In the genomic region with DNA sequence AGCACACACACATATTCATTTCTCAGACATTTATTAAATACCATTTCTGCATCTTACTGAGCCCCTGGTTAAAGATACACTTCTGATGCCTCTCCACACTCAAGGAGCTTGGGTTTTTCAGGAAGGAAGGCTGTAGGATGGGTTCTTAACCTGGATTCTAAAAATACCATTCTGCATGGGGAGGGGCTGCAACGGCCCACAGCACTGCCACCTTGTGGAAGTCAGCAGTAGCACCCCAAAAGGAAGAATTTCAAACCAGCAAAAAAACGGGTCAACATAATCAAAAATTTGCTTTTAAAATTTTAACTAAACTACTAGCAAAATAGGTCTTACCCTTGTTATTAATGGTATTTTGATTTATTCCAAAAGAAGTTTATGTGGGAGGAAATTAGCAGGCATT, we compare ENCODE assay signal across 10 mouse cellular contexts. TPM values are rescaled to one million over a fixed set of nuclear protein-coding genes. Genes with fewer than 3 reads are reported as not detected.
A peak's percentile ranks its signal among the peaks of the same experiment; 100 is the strongest.
DNase-seq lines count a peak whose midpoint lies in the region; ATAC-seq and TF ChIP-seq lines count a peak whose summit lies in the region.
"Had no signal": no experiment of that assay in that cellular context is flagged by ENCODE, and none has a peak within 500 bp of the region (broad histone marks: within the 10 kb centered on the region; RNA-seq: fewer than 3 reads in every experiment).

No protein-coding gene starts in this region.

- dilution Hi-C loops in CH12.LX (cut with MboI; ENCODE audit: extremely low pct_ligation_motif_present, extremely low pct_unique_long_range_greater_than_20kb, low sequenced_read_pairs) = no loop called here

- TF ChIP-seq EP300 in CH12.LX (IDR thresholded peaks at IDR 0.05; ENCODE audit: low read length) = no peak

- intact Hi-C loops in left cerebral cortex, postnatal 10 days (cut with DNase I) = loop anchor here (5.0 kb wide), 1 partner anchor 972 kb away; no protein-coding TSS in a partner anchor
- intact Hi-C loops in gastrocnemius, postnatal 36 days (cut with DNase I) = no loop called here

- TF ChIP-seq CTCF in kidney, postnatal 0 days (IDR thresholded peaks at IDR 0.05; ENCODE audit: low read depth) = peak; percentile 76
- peak; percentile 68 to 69 for TF ChIP-seq CTCF in CH12.LX (conservative IDR thresholded peaks at IDR 0.05 in 1 of 2, IDR thresholded peaks at IDR 0.05 in 1 of 2; ENCODE audit: low read depth in 2 of 2, low read length in 2 of 2)

- H3K9ac ChIP-seq in kidney, postnatal 0 days (ENCODE audit: low read depth, low read length) = no peak overlapping the region
- no peak overlapping the region for H3K9ac ChIP-seq in kidney, embryonic 14.5 days (ENCODE audit: low read depth, low read length)
- H3K9ac ChIP-seq in CH12.LX (ENCODE audit: insufficient read depth, low read depth) = no peak overlapping the region
- H3K9ac ChIP-seq: limb, embryonic 13.5 days had no signal

- DNase-seq in kidney, postnatal 0 days (ENCODE audit: low spot score) = peak; percentile 27
- DNase-seq in A20 (ENCODE audit: low read depth, low spot score) (peak; percentile 17), CH12.LX (ENCODE audit: extremely low read depth) (peak; percentile 8)
- peak; percentile 14 for DNase-seq in embryo, embryonic 9.5 days (ENCODE audit: extremely low spot score)
- no peak for DNase-seq in ovary, postnatal 14 days (ENCODE audit: low spot score)
- DNase-seq in left cerebral cortex, postnatal 10 days (ENCODE audit: extremely low spot score in 1 of 2, low spot score in 2 of 2) = no peak
- DNase-seq in gastrocnemius, postnatal 36 days = no peak

- WGBS in kidney, postnatal 0 days = 35% methylated on average over 2 of the region's 2 CpGs
- WGBS in kidney, embryonic 14.5 days = 19% methylated on average over 2 of the region's 2 CpGs

- no peaks in the 10 kb centered on the region for H3K4me1 ChIP-seq in kidney, postnatal 0 days (replicated peaks; ENCODE audit: insufficient read depth, low read length)
- no peaks in the 10 kb centered on the region for H3K4me1 ChIP-seq in kidney, embryonic 14.5 days (ENCODE audit: control insufficient read depth, insufficient read depth, low read length)
- H3K4me1 ChIP-seq in CH12.LX (ENCODE audit: control insufficient read depth in 1 of 2, insufficient read depth in 2 of 2) = peaks cover 5 to 6% of the 10 kb centered on the region in 2 experiments

- H3K36me3 ChIP-seq in kidney, postnatal 0 days (ENCODE audit: insufficient read depth, low read length) = no peaks in the 10 kb centered on the region
- H3K36me3 ChIP-seq in kidney, embryonic 14.5 days (ENCODE audit: control insufficient read depth, insufficient read depth, low read length) = no peaks in the 10 kb centered on the region
- H3K36me3 ChIP-seq in CH12.LX (replicated peaks in 1 of 2; ENCODE audit: control insufficient read depth in 1 of 2, insufficient read depth in 1 of 2, low read length in 1 of 2) = no peaks in the 10 kb centered on the region
- H3K36me3 ChIP-seq: limb, embryonic 13.5 days had no signal

- H3K4me2 ChIP-seq in kidney, postnatal 0 days (ENCODE audit: low read length) = no peak overlapping the region
- H3K4me2 ChIP-seq in kidney, embryonic 14.5 days (replicated peaks; ENCODE audit: low read depth, low read length) = no peak overlapping the region
- no peak overlapping the region for H3K4me2 ChIP-seq in CH12.LX (ENCODE audit: insufficient read depth, low read depth, poor library complexity, severe bottlenecking)
- H3K4me2 ChIP-seq: limb, embryonic 13.5 days had no signal

- H3K27me3 ChIP-seq in kidney, postnatal 0 days (ENCODE audit: insufficient read depth, low read length) = no peaks in the 10 kb centered on the region
- no peaks in the 10 kb centered on the region for H3K27me3 ChIP-seq in kidney, embryonic 14.5 days (ENCODE audit: control insufficient read depth, insufficient read depth, low read length)
- H3K27me3 ChIP-seq in CH12.LX (replicated peaks) = no peaks in the 10 kb centered on the region
- H3K27me3 ChIP-seq: limb, embryonic 13.5 days had no signal

- no peak overlapping the region for H3K27ac ChIP-seq in kidney, postnatal 0 days
- H3K27ac ChIP-seq in kidney, embryonic 14.5 days (ENCODE audit: low read depth, low read length) = no peak overlapping the region
- no peak overlapping the region for H3K27ac ChIP-seq in CH12.LX (ENCODE audit: insufficient read depth, low read depth)
- H3K27ac ChIP-seq: limb, embryonic 13.5 days had no signal

- no peak for ATAC-seq in kidney, postnatal 0 days (replicated peaks; ENCODE audit: low FRiP score, low read depth)
- no peak for ATAC-seq in kidney, embryonic 14.5 days (ENCODE audit: low FRiP score, low TSS enrichment)

- in situ Hi-C loops in CH12.LX (cut with MboI; ENCODE audit: low pct_ligation_motif_present, low pct_unique_long_range_greater_than_20kb, low sequenced_read_pairs) = loop anchor here (25.0 kb wide), 3 partner anchors 387 to 962 kb away; no protein-coding TSS in a partner anchor

- TF ChIP-seq RAD21 in CH12.LX (IDR thresholded peaks at IDR 0.05; ENCODE audit: low read depth, low read length) = peak; percentile 35

- TF ChIP-seq POLR2A in CH12.LX (IDR thresholded peaks at IDR 0.05; ENCODE audit: low read depth, low read length) = no peak

- no peaks in the 10 kb centered on the region for H3K79me2 ChIP-seq in CH12.LX (replicated peaks; ENCODE audit: control insufficient read depth, extremely low read depth, insufficient read depth, poor library complexity, severe bottlenecking)

- no peak overlapping the region for H3K4me3 ChIP-seq in kidney, postnatal 0 days (replicated peaks; ENCODE audit: low read depth, low read length)
- no peak overlapping the region for H3K4me3 ChIP-seq in kidney, embryonic 14.5 days (ENCODE audit: low read length)
- no peak overlapping the region for H3K4me3 ChIP-seq in CH12.LX (replicated peaks in 1 of 3; ENCODE audit: low read depth in 2 of 3, low read length in 2 of 3, poor library complexity in 1 of 3)
- H3K4me3 ChIP-seq: erythroblast, embryonic 14.5 days; limb, embryonic 13.5 days had no signal

- no peaks in the 10 kb centered on the region for H3K9me3 ChIP-seq in kidney, postnatal 0 days (replicated peaks; ENCODE audit: low read length)
- no peaks in the 10 kb centered on the region for H3K9me3 ChIP-seq in kidney, embryonic 14.5 days (ENCODE audit: control insufficient read depth, low read length)
- H3K9me3 ChIP-seq in CH12.LX (replicated peaks; ENCODE audit: low read length) = no peaks in the 10 kb centered on the region
- H3K9me3 ChIP-seq: limb, embryonic 13.5 days had no signal

TF ChIP-seq in CH12.LX, 34 proteins besides CTCF, POLR2A, EP300 and RAD21:
- TF ChIP-seq ZNF384 (IDR thresholded peaks at IDR 0.05; ENCODE audit: low read depth, low read length) (peak; percentile 25; the same call in 1 of the 2 replicates), BHLHE40 (IDR thresholded peaks at IDR 0.05; ENCODE audit: low read depth, low read length) (no peak), PAX5 (IDR thresholded peaks at IDR 0.05; ENCODE audit: low read length) (no peak), SMC3 (IDR thresholded peaks at IDR 0.05; ENCODE audit: low read depth, low read length) (peak; percentile 49), MEF2A (IDR thresholded peaks at IDR 0.05; ENCODE audit: borderline replicate concordance, low read depth, low read length) (peak; percentile 83; the same call in 1 of the 2 replicates), MAZ (IDR thresholded peaks at IDR 0.05; ENCODE audit: low read depth, low read length) (peak; percentile 62; the same call in 1 of the 2 replicates)

RNA-seq across cellular contexts. Expression of gene Arsb, which starts 47.2 kb away (rescaled TPM):
- polyA plus RNA-seq in kidney, postnatal 0 days (2015; fragmentation: Nextera tagmentation; extraction: Ambion mirVana) = 11.4 and 11.9 TPM in 2 replicates
- 9.0 and 17.7 TPM in 2 replicates for polyA plus RNA-seq in kidney, embryonic 14.5 days (2014; fragmentation: Nextera tagmentation; extraction: Ambion mirVana)
- total RNA-seq in CH12.LX (2012; rRNA removed) = 1.0 TPM in 2 replicates
- 1.5 and 2.0 TPM in 2 replicates for total RNA-seq in CH12.LX (2014; rRNA removed)
- polyA plus RNA-seq in CH12.LX (2012; ENCODE audit: insufficient read length, low read depth) = 7.8 and 9.8 TPM in 2 replicates
- 10 to 100 TPM; 76.5 to 81.2 TPM for total RNA-seq in left cerebral cortex, postnatal 10 days (2021)
- 1 to 10 TPM; 3.4 to 3.5 TPM for total RNA-seq in gastrocnemius, postnatal 36 days (2021)

RNA-seq across cellular contexts. Expression of gene Dmgdh, which starts 50.0 kb away (rescaled TPM):
- polyA plus RNA-seq in kidney, postnatal 0 days (2015; fragmentation: Nextera tagmentation; extraction: Ambion mirVana) = 5.9 and 6.7 TPM in 2 replicates
- polyA plus RNA-seq in kidney, embryonic 14.5 days (2014; fragmentation: Nextera tagmentation; extraction: Ambion mirVana) = 0.13 and 0.28 TPM in 2 replicates
- not detected in 2 replicates for total RNA-seq in CH12.LX (2012; rRNA removed)
- total RNA-seq in CH12.LX (2014; rRNA removed) = 0.14 and 0.20 TPM in 2 replicates
- polyA plus RNA-seq in CH12.LX (2012; ENCODE audit: insufficient read length, low read depth) = 0.19 and 0.27 TPM in 2 replicates
- 1 to 10 TPM; 2.6 to 3.1 TPM for total RNA-seq in left cerebral cortex, postnatal 10 days (2021)
- not detected for total RNA-seq in gastrocnemius, postnatal 36 days (2021)
- polyA plus RNA-seq: erythroblast, embryonic 14.5 days; limb, embryonic 13.5 days had no signal

RNA-seq across cellular contexts. Expression of gene Bhmt2, which starts 50.1 kb away (rescaled TPM):
- polyA plus RNA-seq in kidney, postnatal 0 days (2015; fragmentation: Nextera tagmentation; extraction: Ambion mirVana) = 23.0 and 24.3 TPM in 2 replicates
- polyA plus RNA-seq in kidney, embryonic 14.5 days (2014; fragmentation: Nextera tagmentation; extraction: Ambion mirVana) = 0.66 and 0.96 TPM in 2 replicates
- not detected in 2 replicates for total RNA-seq in CH12.LX (2012; rRNA removed)
- not detected in 2 replicates for total RNA-seq in CH12.LX (2014; rRNA removed)
- not detected in 2 replicates for polyA plus RNA-seq in CH12.LX (2012; ENCODE audit: insufficient read length, low read depth)
- total RNA-seq in left cerebral cortex, postnatal 10 days (2021) = under 1 TPM; 0.66 to 0.69 TPM
- total RNA-seq in gastrocnemius, postnatal 36 days (2021) = not detected

Comparison
In these comparisons a context has a peak if more than half of its experiments do, and no peak if none do; other contexts are left out.
1. DNase-seq: peak in kidney, postnatal 0 days (single experiment), A20 (single experiment), CH12.LX (single experiment) and embryo, embryonic 9.5 days (single experiment); none in ovary, postnatal 14 days (single experiment), left cerebral cortex, postnatal 10 days (0 of 2) and gastrocnemius, postnatal 36 days (0 of 2).
2. RNA of gene Arsb, which starts 47.2 kb away (total RNA-seq): 76.5 to 81.2 TPM in left cerebral cortex, postnatal 10 days; 3.4 to 3.5 TPM in gastrocnemius, postnatal 36 days and 1.0 to 2.0 TPM in CH12.LX; every median in the first group is over 10 times any median in the second.